Mouse (Mus musculus) monocyte, adult 5-6 weeks (primary cell): Measurements from ENCODE around the gene Eif4ebp2. TPM values are rescaled to one million over a fixed set of nuclear protein-coding genes. Genes with fewer than 3 reads are reported as not detected.

Experiments
- ATAC-seq: fragments of 153-309, 156-312 bp; replicated peaks from 2 replicates; pipeline ENCODE4 v1.8.0; 2017; ENCODE audit warnings: mild to moderate bottlenecking; ENCODE audit not compliant: low TSS enrichment, insufficient number of reproducible peaks, severe bottlenecking, poor library complexity, low FRiP score
- total RNA-seq: library from RNA; stranded (forward); fragments of 200-1000, 200-491, 200-594 nt; gene quantifications from 3 replicates; pipeline ENCODE4 v1.2.3, GENCODE M21; 2017

The Eif4ebp2 gene
- total RNA-seq, 1 experiment from 2014 or later = 11.8 TPM

GRCm38 (mm10) chr10:61425047-61425446 is 27.4 kb downstream of the Eif4ebp2 start:
- ATAC-seq = no peak

- no peak for ATAC-seq
Observed at GRCm38 (mm10) chr10:61424500-61424899, 28.0 kb downstream of the Eif4ebp2 start.

- no peak for ATAC-seq
Observed at GRCm38 (mm10) chr10:61423289-61423688, 29.2 kb downstream of the Eif4ebp2 start.

GRCm38 (mm10) chr10:61422861-61423260 is 29.6 kb downstream of the Eif4ebp2 start:
- ATAC-seq = no peak

DNA sequence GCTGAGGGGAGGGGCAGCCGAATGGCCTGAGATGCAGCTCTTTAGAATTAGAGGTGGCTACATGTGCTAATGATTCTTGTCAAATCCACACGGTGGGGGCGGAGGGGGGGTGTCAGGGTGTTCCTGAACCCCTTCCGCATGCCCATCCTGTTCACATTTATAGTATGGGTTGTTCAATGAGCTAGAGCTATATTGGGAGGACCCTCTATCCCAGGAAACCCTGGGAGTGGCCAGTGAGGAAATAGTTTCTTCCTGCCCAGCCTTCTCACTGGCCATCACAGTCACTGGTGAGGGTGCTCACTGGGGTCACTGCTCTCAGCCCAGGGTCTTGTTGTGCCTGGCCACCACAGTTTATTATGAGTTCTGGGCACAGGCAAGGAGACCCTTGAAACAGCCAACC is 32.5 kb downstream of the Eif4ebp2 start:
- no peak for ATAC-seq

GRCm38 (mm10) chr10:61419146-61419545 is 33.3 kb downstream of the Eif4ebp2 start:
- ATAC-seq = no peak

- ATAC-seq = no peak
Observed at GRCm38 (mm10) chr10:61418131-61418900, 34.1 kb downstream of the Eif4ebp2 start.

GRCm38 (mm10) chr10:61417672-61418071 is 34.8 kb downstream of the Eif4ebp2 start, which contains the start of gene Nodal:
Gene Nodal (plus strand): TSS chr10:61417972.
- no peak for ATAC-seq

DNA sequence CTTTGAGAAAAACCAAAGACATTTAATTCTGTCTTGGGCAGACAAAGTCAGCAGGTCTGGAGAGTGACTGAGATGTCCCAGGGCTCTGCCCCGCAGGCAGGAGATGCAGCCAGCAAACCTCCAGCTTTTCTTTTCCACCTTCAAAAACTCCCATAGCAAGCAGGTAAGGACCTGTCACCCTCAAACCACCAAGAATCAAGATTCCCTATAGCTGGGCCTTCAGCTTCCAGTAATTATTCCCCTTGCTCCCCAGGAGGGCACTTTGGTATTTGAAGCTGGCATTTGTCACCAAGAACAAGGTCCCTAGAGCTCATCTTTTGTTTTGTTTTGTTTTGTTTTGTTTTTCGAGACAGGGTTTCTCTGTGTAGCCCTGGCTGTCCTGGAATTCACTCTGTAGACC is 35.4 kb downstream of the Eif4ebp2 start:
- no peak for ATAC-seq

- no peak for ATAC-seq
Observed at GRCm38 (mm10) chr10:61416561-61416960, 35.9 kb downstream of the Eif4ebp2 start.

DNA sequence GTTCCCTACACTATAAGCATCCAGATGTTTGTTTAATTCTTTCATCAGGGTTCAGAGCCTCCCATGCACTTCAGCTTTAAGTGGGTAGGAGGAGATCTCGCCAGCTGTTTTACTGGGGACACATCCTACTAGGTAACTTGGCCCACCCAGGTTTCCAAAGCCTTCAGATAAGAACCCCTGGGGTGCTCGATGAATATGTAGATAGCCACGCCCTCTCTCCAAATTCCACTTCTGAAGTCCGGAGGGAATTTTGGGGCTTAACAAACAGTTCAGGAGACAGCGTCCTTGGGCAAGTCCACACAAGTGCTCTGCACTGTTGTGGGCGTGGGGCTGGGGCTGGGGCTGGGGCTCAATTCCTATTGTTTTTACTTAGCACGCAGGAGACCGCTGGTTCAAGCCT is 36.6 kb downstream of the Eif4ebp2 start:
- no peak for ATAC-seq

- no peak for ATAC-seq
Observed at GRCm38 (mm10) chr10:61415240-61415639, 37.2 kb downstream of the Eif4ebp2 start.

DNA sequence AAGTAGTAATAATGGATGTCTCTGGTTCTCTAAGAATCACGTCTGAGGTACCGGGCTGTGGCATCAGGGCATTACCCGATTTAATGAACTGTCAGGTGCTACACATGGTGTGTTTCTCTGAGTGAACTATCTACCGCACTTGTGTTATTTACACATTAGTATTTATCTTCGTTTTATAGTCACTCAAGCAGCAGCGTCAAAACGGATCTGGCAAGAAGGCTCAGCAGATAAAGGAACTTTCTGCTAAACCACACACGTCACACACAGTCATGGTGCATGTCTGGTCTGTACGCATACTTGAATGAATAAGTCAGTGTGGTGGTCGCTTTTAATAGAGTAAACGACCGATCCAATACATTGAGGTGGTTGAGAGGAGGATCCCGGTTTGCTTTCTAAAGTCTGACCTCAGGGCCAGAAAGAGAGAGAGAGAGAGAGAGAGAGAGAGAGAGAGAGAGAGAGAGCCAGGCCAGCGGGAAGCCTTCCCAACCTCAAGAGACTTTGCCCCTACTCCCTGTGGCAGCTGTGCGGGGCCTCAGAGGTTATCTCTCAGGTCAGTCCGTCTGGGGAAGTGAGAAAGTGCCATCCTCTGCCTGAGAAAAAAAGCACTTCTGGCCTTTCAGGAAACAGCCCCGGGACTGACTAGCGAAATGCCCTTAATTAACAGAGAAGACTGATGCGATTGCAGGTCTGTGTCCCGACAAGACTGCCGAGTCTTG is 39.4 kb downstream of the Eif4ebp2 start:
- ATAC-seq = no peak

DNA sequence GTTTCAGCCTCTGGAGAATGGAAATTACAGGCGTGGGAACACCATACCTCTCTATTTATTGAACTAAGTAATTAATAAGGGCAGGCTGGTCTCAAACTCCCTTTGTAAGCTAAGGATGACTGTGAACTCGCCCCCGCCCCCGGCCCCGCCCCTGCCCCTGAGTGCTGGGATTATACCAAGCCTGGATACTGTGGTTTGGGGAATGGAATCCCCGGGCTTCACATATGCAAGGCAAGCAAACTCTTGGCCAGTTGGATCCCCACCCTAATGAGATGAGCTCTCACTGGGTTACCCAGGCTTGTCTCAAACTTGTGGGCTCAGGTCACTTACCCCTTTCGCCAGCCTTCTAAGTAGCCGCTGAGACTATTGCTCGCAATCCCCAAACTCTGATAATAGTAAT is 42.3 kb downstream of the Eif4ebp2 start:
- ATAC-seq = no peak

- ATAC-seq = no peak
Observed at GRCm38 (mm10) chr10:61409776-61410175, 42.7 kb downstream of the Eif4ebp2 start.

- no peak for ATAC-seq
Observed at GRCm38 (mm10) chr10:61405958-61406357, 46.5 kb downstream of the Eif4ebp2 start.

- no peak for ATAC-seq
Observed at GRCm38 (mm10) chr10:61402911-61403310, 49.5 kb downstream of the Eif4ebp2 start.

DNA sequence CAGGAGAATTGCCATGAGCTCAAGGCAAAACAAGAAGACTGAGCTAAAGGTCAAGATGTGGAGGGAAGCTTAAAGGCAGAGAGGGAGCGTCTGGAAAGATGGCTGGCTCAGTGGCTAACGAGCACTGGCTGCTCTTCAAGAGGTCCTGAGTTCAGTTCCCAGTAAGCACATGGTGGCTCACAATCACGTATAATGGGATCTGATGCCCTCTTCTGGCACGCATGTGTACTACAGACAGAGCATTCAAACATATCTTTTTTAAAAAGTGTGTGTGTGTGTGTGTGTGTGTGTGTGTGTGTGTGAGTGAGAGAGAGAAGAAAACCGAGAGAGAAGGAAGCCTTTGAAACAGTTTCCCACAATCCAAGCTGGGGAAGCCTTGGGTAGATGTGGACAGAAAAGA is 50.0 kb downstream of the Eif4ebp2 start:
- ATAC-seq = no peak

DNA sequence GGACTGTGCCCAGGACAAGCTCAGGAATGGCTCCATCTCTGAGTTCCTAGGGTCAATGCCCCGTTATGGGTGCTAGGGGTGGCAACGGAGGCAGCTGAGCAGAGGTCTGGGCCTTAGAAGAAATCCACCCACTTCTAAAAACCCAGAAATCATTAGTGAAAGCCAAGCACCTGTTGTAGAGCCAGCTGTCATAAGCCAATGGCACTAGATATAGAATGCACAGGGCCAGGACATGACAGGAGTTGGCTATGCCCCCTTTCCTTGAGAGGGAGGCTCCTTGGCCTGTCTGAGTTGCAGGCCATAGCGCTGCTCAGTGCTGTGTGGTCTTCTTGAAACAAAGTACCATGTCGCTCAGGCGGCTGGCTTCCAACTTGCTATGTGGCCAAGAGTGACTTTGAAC is 52.1 kb downstream of the Eif4ebp2 start:
- ATAC-seq = no peak

DNA sequence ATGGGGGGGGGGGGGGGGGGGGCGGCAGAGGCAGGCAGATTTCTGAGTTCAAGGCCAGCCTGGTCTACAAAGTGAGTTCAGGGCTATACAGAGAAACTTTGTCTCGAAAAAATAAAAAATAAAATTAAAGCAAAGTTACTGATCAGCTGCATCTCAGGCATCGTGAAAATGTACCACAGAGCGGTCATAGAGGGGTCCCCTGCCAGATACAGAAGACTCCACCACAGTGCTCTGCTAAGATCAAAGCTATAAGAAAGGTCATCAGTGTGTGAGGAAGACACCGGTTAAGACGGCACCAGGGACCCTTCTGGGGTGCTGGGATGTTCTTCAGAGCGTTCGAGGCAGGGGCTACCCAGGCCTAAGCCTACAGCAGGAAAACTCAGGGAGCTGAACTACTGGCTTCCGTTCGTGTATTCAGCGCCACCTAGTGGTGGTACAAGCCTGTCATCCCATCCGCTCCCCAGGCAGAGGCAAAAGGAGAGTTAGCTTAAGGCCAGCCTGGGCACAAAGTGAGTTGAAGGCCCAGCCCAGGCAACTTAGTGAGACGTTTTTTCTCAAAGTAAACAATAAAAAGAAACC is 53.2 kb downstream of the Eif4ebp2 start:
- peak; percentile 70 for ATAC-seq
